Mouse (Mus musculus) megakaryocyte, embryonic 14.5 days (primary cell): Measurements from ENCODE around the gene Dyrk1a. TPM values are rescaled to one million over a fixed set of nuclear protein-coding genes. Genes with fewer than 3 reads are reported as not detected.

Experiments
- H3K27me3 ChIP-seq: replicated peaks from 2 replicates; pipeline ENCODE3; 2012; ENCODE audit warnings: inconsistent platforms
- H3K36me3 ChIP-seq: replicated peaks from 2 replicates; pipeline ENCODE3; 2012; ENCODE audit warnings: low read length, inconsistent platforms, mixed read lengths
- H3K4me1 ChIP-seq: 2 replicates; pipeline ENCODE4 v1.6.1; 2012; ENCODE audit warnings: inconsistent platforms
- H3K4me3 ChIP-seq: replicated peaks from 2 replicates; pipeline ENCODE3; 2012; ENCODE audit warnings: moderate library complexity, mild to moderate bottlenecking, inconsistent platforms
- H3K9me3 ChIP-seq: 2 replicates; pipeline ENCODE4 v1.6.1; 2012; ENCODE audit warnings: inconsistent platforms
- FLI1 ChIP-seq: IDR thresholded peaks from 2 replicates; pipeline ENCODE4 v1.6.1; 2012; ENCODE audit warnings: low read length, inconsistent platforms, mixed read lengths
- GATA1 ChIP-seq: IDR thresholded peaks from 3 replicates; pipeline ENCODE4 v1.6.1; 2012; ENCODE audit warnings: mixed read lengths, low read length, inconsistent platforms, borderline replicate concordance
- polyA plus RNA-seq: library from polyadenylated mRNA; stranded (reverse); fragments of >175 nt; gene quantifications from 2 replicates; pipeline ENCODE4 v1.2.3, GENCODE M21; 2012; ENCODE audit warnings: low replicate concordance; ENCODE audit not compliant: insufficient read depth

Gene Dyrk1a
- polyA plus RNA-seq, 1 experiment = 6.5 TPM

DNA sequence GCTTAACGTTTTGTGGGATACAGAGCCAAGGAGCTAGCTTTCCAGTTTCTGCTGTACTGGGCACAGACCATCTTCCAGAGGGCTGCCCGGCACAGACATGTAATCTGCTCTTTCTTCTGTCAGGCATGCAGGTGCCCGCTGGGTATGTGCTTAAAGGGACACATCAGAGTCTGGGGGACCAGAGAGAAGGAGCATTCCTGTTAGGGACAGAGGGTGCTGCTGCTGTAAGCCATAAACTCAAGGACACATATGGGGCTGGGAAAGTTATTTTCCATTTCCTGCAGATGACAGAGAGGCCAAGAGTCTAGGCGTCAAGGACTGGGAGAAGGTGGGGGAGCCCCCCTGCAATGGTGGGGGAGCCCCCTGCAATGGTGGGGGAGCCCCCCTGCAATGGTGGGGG, 149.7 kb downstream of the Dyrk1a start:
- H3K36me3 ChIP-seq = no peaks in the 10 kb centered on the region

DNA sequence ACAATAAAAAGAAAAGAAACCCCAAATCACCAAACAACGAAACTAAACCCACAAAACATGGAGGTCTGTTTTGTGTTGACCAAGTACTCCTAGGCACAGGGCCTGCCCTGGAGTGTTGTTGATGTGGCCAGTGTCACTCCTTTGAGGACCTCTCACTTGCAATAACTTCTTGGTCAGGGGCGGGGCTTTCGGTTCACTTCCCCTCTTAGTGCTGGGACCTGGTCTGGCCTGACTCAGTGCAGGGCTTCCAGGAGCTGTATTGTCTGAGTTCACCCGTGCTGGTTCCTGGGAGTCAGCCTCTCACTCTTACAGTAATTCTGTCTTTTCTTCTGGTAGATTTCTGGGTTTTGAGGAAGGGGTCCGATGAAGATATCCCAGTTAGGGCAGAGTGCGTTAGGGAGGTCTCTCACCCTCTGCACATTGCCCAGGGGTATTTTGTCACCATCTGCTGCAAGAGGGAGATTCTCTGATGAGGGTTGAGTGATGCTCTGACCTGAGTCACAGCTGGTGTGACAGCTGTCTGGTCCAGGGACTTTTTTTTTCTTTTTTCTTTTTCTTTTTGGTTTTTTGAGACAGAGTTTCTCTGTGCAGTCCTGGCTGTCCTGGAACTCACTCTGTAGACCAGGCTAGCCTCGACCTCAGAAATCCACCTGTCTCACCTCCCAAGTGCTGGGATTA, 150.8 kb downstream of the Dyrk1a start:
- Histone ChIP-seq H3K9me3 (peaks cover 22% of the 10 kb centered on the region), H3K36me3 (no peaks in the 10 kb centered on the region), H3K4me3 (no peak overlapping the region), H3K4me1 (peaks cover 42% of the 10 kb centered on the region), H3K27me3 (peaks cover 37% of the 10 kb centered on the region)
- TF ChIP-seq FLI1 (no peak), GATA1 (no peak)

More for the DNA sequence above, 149.7 kb downstream of the Dyrk1a start:
- Histone ChIP-seq H3K9me3 (peaks cover 22% of the 10 kb centered on the region), H3K4me1 (peaks cover 36% of the 10 kb centered on the region), H3K27me3 (peaks cover 41% of the 10 kb centered on the region), H3K4me3 (no peak overlapping the region)
- TF ChIP-seq GATA1 = no peak

DNA sequence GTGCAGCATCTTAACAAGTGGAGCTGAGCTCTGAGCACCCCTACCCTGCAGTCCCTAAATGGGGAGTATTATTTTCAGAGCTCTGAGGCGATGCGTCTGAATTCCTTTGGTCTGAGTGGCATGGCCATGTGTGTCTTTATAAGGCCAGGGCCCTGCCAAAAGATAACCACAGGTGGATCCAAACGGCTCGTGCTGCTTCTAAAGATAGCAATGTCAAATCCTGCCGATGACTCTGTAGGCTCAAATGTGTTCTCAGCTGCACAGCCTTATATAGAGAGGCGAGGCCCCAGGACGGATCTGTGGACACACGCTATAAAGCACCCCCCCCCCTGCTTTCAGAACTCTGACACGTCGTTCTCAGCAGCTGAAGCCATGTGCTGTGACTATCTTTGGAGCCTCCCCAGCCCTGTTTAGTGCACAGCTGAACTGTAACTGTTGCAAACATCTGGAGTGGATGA, 151.8 kb downstream of the Dyrk1a start:
- TF ChIP-seq FLI1 = no peak
- TF ChIP-seq GATA1 = no peak
- H3K4me3 ChIP-seq = no peak overlapping the region
- peaks cover 42% of the 10 kb centered on the region for H3K4me1 ChIP-seq
- H3K27me3 ChIP-seq = peaks cover 42% of the 10 kb centered on the region
- H3K36me3 ChIP-seq = no peaks in the 10 kb centered on the region
- peaks cover 15% of the 10 kb centered on the region for H3K9me3 ChIP-seq

DNA sequence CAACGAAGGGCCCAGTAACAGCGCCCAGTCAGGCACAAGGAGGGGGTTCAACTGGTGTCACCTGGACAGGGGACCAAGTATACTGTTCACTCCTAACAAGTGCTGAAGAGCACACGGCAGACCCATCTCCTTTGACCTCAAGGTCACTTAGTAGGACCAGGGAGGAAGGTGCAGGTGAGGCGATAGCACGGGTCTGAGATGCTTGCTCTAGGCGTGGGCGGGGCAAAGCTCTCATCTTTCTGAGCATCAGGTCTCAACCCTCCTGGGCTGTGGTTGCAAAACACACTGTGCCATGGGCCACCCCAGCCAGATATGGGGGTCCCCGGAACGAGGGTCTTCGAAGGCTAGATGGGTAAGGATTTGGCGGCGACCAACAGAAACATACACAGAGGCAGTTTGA, 153.1 kb downstream of the Dyrk1a start:
- peaks cover 42% of the 10 kb centered on the region for H3K4me1 ChIP-seq
- TF ChIP-seq FLI1 = no peak
- no peak for TF ChIP-seq GATA1
- peaks cover 8% of the 10 kb centered on the region for H3K9me3 ChIP-seq
- H3K4me3 ChIP-seq = no peak overlapping the region
- H3K27me3 ChIP-seq = peaks cover 37% of the 10 kb centered on the region
- H3K36me3 ChIP-seq = no peaks in the 10 kb centered on the region

DNA sequence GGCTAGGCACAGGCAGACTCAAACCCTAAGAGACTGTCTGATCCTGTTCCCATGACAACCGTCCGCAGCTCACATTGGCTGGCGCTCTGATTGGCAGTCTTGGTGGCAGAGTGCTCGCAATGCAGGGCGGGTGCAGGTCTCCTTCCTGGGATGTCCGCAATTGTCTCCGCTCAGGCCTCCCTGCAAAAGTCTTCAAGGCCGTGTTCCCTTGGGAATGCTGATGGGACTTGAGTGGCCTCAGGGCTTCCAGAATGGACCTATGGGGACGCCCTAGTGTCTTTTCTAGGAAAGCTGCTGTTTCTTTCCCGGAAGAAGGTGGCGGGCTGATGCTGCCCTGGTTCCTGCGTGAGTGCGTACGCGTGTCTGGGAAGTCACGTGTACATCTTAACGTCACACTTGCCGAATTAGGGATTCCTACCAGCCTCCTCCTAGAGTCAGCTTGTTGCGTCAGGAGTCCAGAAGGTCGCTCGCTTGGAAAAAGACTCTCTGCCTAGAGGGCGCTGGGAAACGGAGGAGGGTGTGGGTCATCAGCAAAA, 154.3 kb downstream of the Dyrk1a start:
- peaks cover 30% of the 10 kb centered on the region for H3K4me1 ChIP-seq
- no peaks in the 10 kb centered on the region for H3K36me3 ChIP-seq
- TF ChIP-seq FLI1 = no peak
- TF ChIP-seq GATA1 = no peak
- H3K9me3 ChIP-seq = peaks cover 17% of the 10 kb centered on the region
- H3K27me3 ChIP-seq = peaks cover 35% of the 10 kb centered on the region
- H3K4me3 ChIP-seq = peak overlapping the region; percentile 92

DNA sequence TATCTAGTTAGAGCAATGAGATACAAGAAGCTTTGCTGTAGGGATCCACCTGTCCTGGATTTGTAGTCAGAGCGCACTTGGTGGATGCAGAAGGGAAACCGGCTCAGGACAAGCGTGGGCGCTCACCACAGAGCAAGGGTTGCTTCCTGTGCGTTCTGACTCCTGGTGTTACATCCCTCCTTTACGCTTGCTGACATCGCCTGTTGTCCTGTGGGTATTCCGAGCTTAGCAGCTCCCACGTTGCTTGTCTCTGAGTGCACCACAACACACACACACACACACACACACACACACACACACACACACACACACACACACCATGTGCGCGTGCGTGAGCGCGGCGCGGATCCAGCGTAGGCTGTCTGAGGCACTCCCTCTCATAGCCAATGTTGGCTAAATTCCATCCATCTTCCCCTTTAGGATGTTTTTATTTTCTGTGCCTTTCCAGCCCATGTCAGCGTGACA, 155.0 kb downstream of the Dyrk1a start:
- Histone ChIP-seq H3K36me3 (no peaks in the 10 kb centered on the region), H3K4me3 (peak overlapping the region; percentile 92), H3K9me3 (peaks cover 24% of the 10 kb centered on the region), H3K4me1 (peaks cover 24% of the 10 kb centered on the region), H3K27me3 (peaks cover 35% of the 10 kb centered on the region)
- no peak for TF ChIP-seq GATA1
- TF ChIP-seq FLI1 = no peak

- Histone ChIP-seq H3K27me3 (peaks cover 16% of the 10 kb centered on the region), H3K36me3 (no peaks in the 10 kb centered on the region), H3K4me1 (peaks cover 10% of the 10 kb centered on the region), H3K9me3 (peaks cover 33% of the 10 kb centered on the region), H3K4me3 (peak overlapping the region; percentile 28)
- no peak for TF ChIP-seq GATA1
These were observed 159.4 kb downstream of the Dyrk1a start for GRCm38 (mm10) chr16:94729236-94729635.

GRCm38 (mm10) chr16:94731027-94731426, 161.2 kb downstream of the Dyrk1a start:
- no peak overlapping the region for H3K4me3 ChIP-seq
- TF ChIP-seq FLI1 = no peak
- TF ChIP-seq GATA1 = no peak
- H3K36me3 ChIP-seq = no peaks in the 10 kb centered on the region

GRCm38 (mm10) chr16:94735472-94735871, 165.7 kb downstream of the Dyrk1a start:
- Histone ChIP-seq H3K4me1 (no peaks in the 10 kb centered on the region), H3K4me3 (no peak overlapping the region), H3K27me3 (peaks cover 28% of the 10 kb centered on the region), H3K36me3 (no peaks in the 10 kb centered on the region), H3K9me3 (peaks cover 14% of the 10 kb centered on the region; the same call in 1 of the 2 replicates)
- no peak for TF ChIP-seq FLI1

More at GRCm38 (mm10) chr16:94731027-94731426, 161.2 kb downstream of the Dyrk1a start:
- Histone ChIP-seq H3K9me3 (peaks cover 33% of the 10 kb centered on the region), H3K4me1 (no peaks in the 10 kb centered on the region), H3K27me3 (peaks cover 12% of the 10 kb centered on the region)

DNA sequence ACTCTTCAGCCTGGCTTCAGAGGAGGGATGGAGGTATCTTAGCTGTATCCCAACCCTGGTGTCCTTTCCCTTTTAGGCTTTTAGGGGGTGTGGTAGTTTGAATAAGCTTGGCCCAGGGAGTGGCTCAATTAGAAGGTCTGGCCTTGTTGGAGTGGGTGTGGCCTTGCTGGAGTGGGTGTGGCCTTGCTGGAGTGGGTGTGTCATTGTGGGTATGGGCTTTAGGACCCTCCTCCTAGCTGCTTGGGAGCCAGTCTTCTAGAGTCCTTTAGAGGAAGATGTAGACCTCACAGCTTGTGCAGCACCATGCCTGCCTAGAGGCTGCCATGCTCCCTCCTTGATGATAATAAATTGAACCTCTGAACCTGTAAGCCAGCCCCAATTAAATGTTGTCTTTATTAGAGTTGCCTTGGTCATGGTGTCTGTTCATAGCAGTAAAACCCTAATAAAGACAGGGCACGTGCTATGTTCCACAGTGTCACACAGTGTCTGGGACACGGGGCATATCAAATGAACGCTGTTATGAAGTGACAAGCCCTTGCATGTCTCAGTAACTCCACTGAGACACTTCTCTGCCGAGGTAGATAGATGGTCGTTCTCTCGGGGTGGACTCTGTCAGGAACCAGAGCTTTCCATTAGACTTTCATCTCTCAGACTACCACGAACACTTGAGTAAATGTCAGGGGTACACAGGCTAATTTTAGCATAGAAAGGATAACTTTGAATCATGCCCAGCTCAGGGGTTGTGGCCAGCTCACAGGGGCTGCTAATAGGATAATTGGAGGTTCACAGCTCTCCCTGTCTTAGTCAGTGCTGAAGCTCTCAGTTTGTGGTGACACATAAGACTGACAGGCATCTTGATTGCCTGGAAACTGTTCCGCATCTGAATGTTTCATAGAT, 166.9 kb downstream of the Dyrk1a start:
- Histone ChIP-seq H3K36me3 (no peaks in the 10 kb centered on the region), H3K27me3 (peaks cover 31% of the 10 kb centered on the region), H3K4me3 (no peak overlapping the region), H3K4me1 (peaks cover 4% of the 10 kb centered on the region; the same call in 1 of the 2 replicates), H3K9me3 (peaks cover 14% of the 10 kb centered on the region; the same call in 1 of the 2 replicates)
- TF ChIP-seq FLI1 (no peak), GATA1 (no peak)
